Mouse (Mus musculus) stomach, embryonic 16.5 days (tissue): ENCODE data around the gene Acadvl. TPM values are rescaled to one million over a fixed set of nuclear protein-coding genes. Genes with fewer than 3 reads are reported as not detected.
A peak's percentile ranks its signal among the peaks of the same experiment; 100 is the strongest.

Source experiments
- ATAC-seq: fragments of 200-750 bp; cut with Nextera tagmentation; 2 replicates; pipeline ENCODE4 v1.8.0; 2017; ENCODE audit warnings: moderate number of reproducible peaks, moderate TSS enrichment; ENCODE audit not compliant: insufficient read depth, low FRiP score
- H3K27ac ChIP-seq: fragments of 300-500 bp; sonication (generic); 2 replicates; pipeline ENCODE4 v1.5.1; 2014; ENCODE audit warnings: low read length
- H3K27me3 ChIP-seq: fragments of 300-500 bp; sonication (generic); 2 replicates; pipeline ENCODE4 v1.6.1; 2014; ENCODE audit warnings: low read length, control low read depth, mixed read lengths; ENCODE audit not compliant: control insufficient read depth, insufficient read depth
- H3K36me3 ChIP-seq: fragments of 300-500 bp; sonication (generic); 2 replicates; pipeline ENCODE4 v1.6.1; 2014; ENCODE audit warnings: low read length; ENCODE audit not compliant: control insufficient read depth, insufficient read depth
- H3K4me1 ChIP-seq: fragments of 300-500 bp; sonication (generic); 2 replicates; pipeline ENCODE4 v1.6.1; 2014; ENCODE audit warnings: low read length, control low read depth, mixed read lengths; ENCODE audit not compliant: control insufficient read depth, insufficient read depth
- H3K4me2 ChIP-seq: fragments of 300-500 bp; sonication (generic); 2 replicates; pipeline ENCODE4 v1.6.1; 2014; ENCODE audit warnings: low read depth, low read length, mixed read lengths
- H3K4me3 ChIP-seq: fragments of 300-500 bp; sonication (generic); replicated peaks from 2 replicates; pipeline ENCODE4 v1.5.1; 2014; ENCODE audit warnings: mild to moderate bottlenecking, low read length
- H3K9ac ChIP-seq: fragments of 300-500 bp; sonication (generic); 2 replicates; pipeline ENCODE4 v1.6.1; 2014; ENCODE audit warnings: low read length
- H3K9me3 ChIP-seq: fragments of 300-500 bp; sonication (generic); replicated peaks from 2 replicates; pipeline ENCODE4 v1.6.1; 2016; ENCODE audit warnings: low read length, control low read depth; ENCODE audit not compliant: control insufficient read depth
- WGBS: fragments of 180-500 bp; shearing (Covaris S2); extraction: QIAGEN DNeasy Blood & Tissue Kit; methylation state at CpG from one replicate; pipeline ENCODE4 v1.1.7; 2014; 5-methylcytosine and 5-hydroxymethylcytosine counted together
- microRNA counts: library from miRNA; unstranded; fragments of <30 nt; microRNA quantifications from one replicate; lab custom pipeline; 2016
- microRNA-seq: library from miRNA; unstranded; fragments of <30 nt; microRNA quantifications from one replicate; pipeline ENCODE4, GENCODE M21; 2016
- polyA plus RNA-seq: library from polyadenylated mRNA; unstranded; fragments of >200 nt; fragmentation: Nextera tagmentation; extraction: Ambion mirVana; gene quantifications from 2 replicates; pipeline ENCODE4 v1.2.1, GENCODE M21; 2015

Acadvl gene
- polyA plus RNA-seq, 1 experiment from 2014 or later: 119 TPM

- 2% methylated on average over 59 of the region's 59 CpGs for WGBS
- Histone ChIP-seq H3K4me3 (peak overlapping the region; percentile 57), H3K4me1 (no peaks in the 10 kb centered on the region), H3K36me3 (no peaks in the 10 kb centered on the region), H3K27me3 (peaks cover 39% of the 10 kb centered on the region), H3K9ac (peak overlapping the region; percentile 79), H3K9me3 (no peaks in the 10 kb centered on the region), H3K4me2 (peak overlapping the region; percentile 57), H3K27ac (peak overlapping the region; percentile 92)
- ATAC-seq: peak; percentile 78
Observed at GRCm38 (mm10) chr11:69966006-69966859, 49.0 kb downstream of the Acadvl start.

- Histone ChIP-seq H3K27me3 (peaks cover 39% of the 10 kb centered on the region), H3K36me3 (no peaks in the 10 kb centered on the region), H3K4me3 (peak overlapping the region; percentile 57), H3K27ac (peak overlapping the region; percentile 92), H3K4me1 (no peaks in the 10 kb centered on the region), H3K9ac (peak overlapping the region; percentile 79), H3K9me3 (no peaks in the 10 kb centered on the region), H3K4me2 (peak overlapping the region; percentile 57)
- peak; percentile 83 for ATAC-seq
- 2% methylated on average over 49 of the region's 49 CpGs for WGBS
Observed at GRCm38 (mm10) chr11:69965271-69966005, 49.8 kb downstream of the Acadvl start.

DNA sequence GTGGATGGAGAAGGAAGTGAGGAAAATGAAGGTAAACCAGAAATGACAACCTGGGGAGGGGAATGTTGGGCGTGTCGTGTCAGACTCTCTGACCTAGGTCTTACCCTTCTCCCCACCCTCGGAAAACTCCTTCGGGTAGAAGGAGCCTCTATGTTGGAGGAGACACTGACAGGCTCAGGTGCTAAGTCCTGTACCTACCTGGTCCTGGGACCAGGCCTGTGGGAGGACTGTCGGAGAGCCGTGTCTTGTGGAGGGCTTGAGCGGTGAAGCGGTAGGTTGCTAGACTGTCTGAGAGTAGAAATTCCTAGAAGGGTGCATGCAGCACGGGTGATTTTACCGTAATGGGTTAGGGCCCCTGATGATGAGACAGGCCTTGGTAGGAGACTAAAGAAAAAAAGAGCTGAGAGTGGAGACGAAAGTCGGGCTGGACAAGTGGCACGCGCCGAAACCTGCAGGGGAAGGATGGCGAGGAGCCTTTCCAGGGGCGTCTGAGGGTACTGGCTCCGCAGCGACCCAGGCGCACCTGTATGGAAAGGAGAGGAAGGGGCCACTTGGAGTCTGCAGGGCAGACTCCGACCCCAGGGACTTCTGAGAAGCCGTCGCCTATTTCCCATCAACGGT is 50.5 kb downstream of the Acadvl start, which contains the start of gene Cldn7:
Gene Cldn7, plus strand, starts transcription at position 130 of the 621 bp plus-strand sequence.
- Histone ChIP-seq H3K4me2 (peak within 1 kb of the TSS; percentile 57), H3K36me3 (no peaks in the 10 kb centered on the region), H3K27ac (peak within 1 kb of the TSS; percentile 92), H3K9me3 (no peaks in the 10 kb centered on the region), H3K4me1 (no peaks in the 10 kb centered on the region), H3K9ac (peak within 1 kb of the TSS; percentile 79), H3K4me3 (peak within 1 kb of the TSS; percentile 57), H3K27me3 (peaks cover 39% of the 10 kb centered on the region)
- 8% methylated on average over 24 of the region's 24 CpGs for WGBS
- ATAC-seq: no peak

DNA sequence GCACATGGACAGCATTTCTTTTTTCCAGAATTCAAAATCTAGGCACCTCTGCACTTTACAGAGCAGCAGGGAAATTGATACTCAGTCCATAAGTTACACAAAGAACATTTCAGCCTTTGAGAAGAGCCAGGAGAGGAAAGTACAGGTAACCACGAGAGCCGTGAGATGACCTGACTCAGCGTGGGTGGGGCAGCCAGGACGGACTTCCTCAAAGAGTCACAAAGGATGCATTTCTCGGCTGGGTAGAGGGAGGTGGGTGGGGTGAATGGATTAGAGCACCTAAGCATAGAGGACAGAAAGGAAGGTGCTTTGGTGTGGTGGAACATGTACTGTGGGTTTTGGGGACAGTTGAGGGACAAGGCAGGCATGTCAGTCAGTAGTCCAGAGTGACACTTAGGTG is 53.4 kb downstream of the Acadvl start:
- H3K9ac ChIP-seq: no peak overlapping the region
- no peaks in the 10 kb centered on the region for H3K9me3 ChIP-seq
- 27% methylated on average over 5 of the region's 5 CpGs for WGBS
- H3K27ac ChIP-seq: peak overlapping the region; percentile 57
- H3K36me3 ChIP-seq: no peaks in the 10 kb centered on the region
- H3K4me2 ChIP-seq: no peak overlapping the region
- H3K4me3 ChIP-seq: no peak overlapping the region
- no peak for ATAC-seq
- H3K27me3 ChIP-seq: peaks cover 33% of the 10 kb centered on the region
- no peaks in the 10 kb centered on the region for H3K4me1 ChIP-seq

DNA sequence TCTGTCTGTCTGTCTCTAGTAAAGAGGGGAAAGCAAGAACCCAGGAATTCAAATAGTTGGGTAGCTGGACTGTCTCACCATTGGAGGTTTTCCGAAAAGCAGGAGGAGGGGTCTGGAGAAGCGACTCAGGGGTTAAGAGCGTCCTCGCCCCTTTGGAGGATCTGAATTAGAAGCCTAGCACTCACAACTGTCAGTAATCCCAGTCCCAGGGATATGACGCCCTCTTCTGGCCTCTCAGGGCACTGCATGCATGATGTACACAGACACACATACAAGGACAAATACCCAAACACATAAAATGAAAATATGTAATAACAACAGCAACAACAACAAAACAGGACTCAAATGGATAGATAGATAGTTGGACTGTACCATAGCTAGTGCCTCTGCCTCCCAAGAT is 54.6 kb downstream of the Acadvl start:
- no peak overlapping the region for H3K9ac ChIP-seq
- H3K4me1 ChIP-seq: no peaks in the 10 kb centered on the region
- H3K27ac ChIP-seq: no peak overlapping the region
- no peaks in the 10 kb centered on the region for H3K36me3 ChIP-seq
- no peak overlapping the region for H3K4me3 ChIP-seq
- H3K4me2 ChIP-seq: no peak overlapping the region
- no peak for ATAC-seq
- 34% methylated on average over 5 of the region's 5 CpGs for WGBS
- peaks cover 27% of the 10 kb centered on the region for H3K27me3 ChIP-seq
- H3K9me3 ChIP-seq: no peaks in the 10 kb centered on the region

MicroRNAs encoded within 50 kb of the gene (microRNA counts, 519-probe panel; counts per million panel counts)
- not detected for microRNA mmu-miR-324-3p (lab: Ali Mortazavi, UCI)
- 3,002 counts per million, percentile 69 among the panel's probes with 10 or more counts for microRNA mmu-miR-324-5p (lab: Ali Mortazavi, UCI)

Small RNA genes lying within 50 kb of the gene (microRNA-seq; reads per million reads assigned to microRNA genes)
- not detected for gene Gm44349
- gene Mir324: 2,177 reads per million, percentile 84 among the genes with 10 or more reads in this experiment

Other genes with a start within 250 kb of the Acadvl start
- gene Zbtb4, start 249.5 kb downstream of the Acadvl start, polyA plus RNA-seq: 3.4 TPM in 2 replicates
- gene Chrnb1, start 219.5 kb downstream of the Acadvl start, polyA plus RNA-seq: 5.3 and 10.3 TPM in 2 replicates
- gene Fgf11, start 213.6 kb downstream of the Acadvl start, polyA plus RNA-seq: 1.8 and 2.5 TPM in 2 replicates
- gene Tmem102, start 209.8 kb downstream of the Acadvl start, polyA plus RNA-seq: 14.2 and 15.0 TPM in 2 replicates
- gene Gm39566, start 200.1 kb downstream of the Acadvl start, polyA plus RNA-seq: 0.03 TPM in 1 of 2 replicates, not detected in the other
- gene Spem2, start 196.9 kb downstream of the Acadvl start, polyA plus RNA-seq: not detected in 2 replicates
- gene Spem1, start 193.2 kb downstream of the Acadvl start, polyA plus RNA-seq: not detected in 2 replicates
- gene Nlgn2, start 177.6 kb downstream of the Acadvl start, polyA plus RNA-seq: 5.3 and 6.4 TPM in 2 replicates
- gene Tmem256, start 176.9 kb downstream of the Acadvl start, polyA plus RNA-seq: 377 and 401 TPM in 2 replicates
- gene Plscr3, start 169.0 kb downstream of the Acadvl start, polyA plus RNA-seq: 85.1 and 98.5 TPM in 2 replicates
- 15.3 and 19.1 TPM in 2 replicates for gene Tnk1, start 156.7 kb downstream of the Acadvl start, polyA plus RNA-seq
- not detected in 2 replicates for gene Tmem95, start 137.4 kb downstream of the Acadvl start, polyA plus RNA-seq
- gene Kctd11, start 134.0 kb downstream of the Acadvl start, polyA plus RNA-seq: 15.1 and 24.7 TPM in 2 replicates
- 4.0 and 5.1 TPM in 2 replicates for gene Acap1, start 119.9 kb downstream of the Acadvl start, polyA plus RNA-seq
- gene 2810408A11Rik, start 114.4 kb downstream of the Acadvl start, polyA plus RNA-seq: 4.9 TPM in 2 replicates
- 7.5 TPM in 2 replicates for gene Neurl4, start 114.3 kb downstream of the Acadvl start, polyA plus RNA-seq
- gene Gps2, start 101.5 kb downstream of the Acadvl start, polyA plus RNA-seq: 61.6 and 63.4 TPM in 2 replicates
- gene Eif5a, start 93.5 kb downstream of the Acadvl start, polyA plus RNA-seq: 1,516 and 1,535 TPM in 2 replicates
- 2.9 and 3.8 TPM in 2 replicates for gene Ybx2, start 79.6 kb downstream of the Acadvl start, polyA plus RNA-seq
- gene Slc2a4, start 67.2 kb downstream of the Acadvl start, polyA plus RNA-seq: 38.3 and 39.1 TPM in 2 replicates
- gene Cldn7, start 50.6 kb downstream of the Acadvl start, polyA plus RNA-seq: 397 and 438 TPM in 2 replicates
- gene Ctdnep1, start 34.3 kb downstream of the Acadvl start, polyA plus RNA-seq: 17.5 and 17.7 TPM in 2 replicates
- gene Elp5, start 32.9 kb downstream of the Acadvl start, polyA plus RNA-seq: 102 and 103 TPM in 2 replicates
- 485 and 494 TPM in 2 replicates for gene Gabarap, start 24.3 kb downstream of the Acadvl start, polyA plus RNA-seq
- gene Phf23, start 19.6 kb downstream of the Acadvl start, polyA plus RNA-seq: 44.3 and 47.9 TPM in 2 replicates
- 17.7 and 22.3 TPM in 2 replicates for gene Dvl2, start 14.8 kb downstream of the Acadvl start, polyA plus RNA-seq
- gene Dlg4, start 1.5 kb upstream of the Acadvl start, polyA plus RNA-seq: 8.4 and 9.0 TPM in 2 replicates
- 0.31 TPM in 1 of 2 replicates, not detected in the other for gene Asgr1, start 38.7 kb upstream of the Acadvl start, polyA plus RNA-seq
- gene Asgr2, start 77.2 kb upstream of the Acadvl start, polyA plus RNA-seq: 0.71 and 0.72 TPM in 2 replicates
- gene Mgl2, start 114.9 kb upstream of the Acadvl start, polyA plus RNA-seq: 1.4 and 1.6 TPM in 2 replicates
- 1.1 and 1.3 TPM in 2 replicates for gene Clec10a, start 140.8 kb upstream of the Acadvl start, polyA plus RNA-seq
- 1.5 and 1.9 TPM in 2 replicates for gene Slc16a11, start 197.3 kb upstream of the Acadvl start, polyA plus RNA-seq
- 9.4 and 10.5 TPM in 2 replicates for gene Slc16a13, start 205.7 kb upstream of the Acadvl start, polyA plus RNA-seq
- gene Bcl6b, start 214.4 kb upstream of the Acadvl start, polyA plus RNA-seq: 12.1 and 13.9 TPM in 2 replicates
- 119 and 132 TPM in 2 replicates for gene 0610010K14Rik, start 222.5 kb upstream of the Acadvl start, polyA plus RNA-seq
- gene Gm21988, start 224.4 kb upstream of the Acadvl start, polyA plus RNA-seq: 9.6 and 10.2 TPM in 2 replicates
- gene Rnasek, start 224.4 kb upstream of the Acadvl start, polyA plus RNA-seq: 207 and 226 TPM in 2 replicates
- 17.8 and 21.0 TPM in 2 replicates for gene Alox12, start 239.9 kb upstream of the Acadvl start, polyA plus RNA-seq